Mouse (Mus musculus): ENCODE data around the gene Abraxas1.

DNA sequence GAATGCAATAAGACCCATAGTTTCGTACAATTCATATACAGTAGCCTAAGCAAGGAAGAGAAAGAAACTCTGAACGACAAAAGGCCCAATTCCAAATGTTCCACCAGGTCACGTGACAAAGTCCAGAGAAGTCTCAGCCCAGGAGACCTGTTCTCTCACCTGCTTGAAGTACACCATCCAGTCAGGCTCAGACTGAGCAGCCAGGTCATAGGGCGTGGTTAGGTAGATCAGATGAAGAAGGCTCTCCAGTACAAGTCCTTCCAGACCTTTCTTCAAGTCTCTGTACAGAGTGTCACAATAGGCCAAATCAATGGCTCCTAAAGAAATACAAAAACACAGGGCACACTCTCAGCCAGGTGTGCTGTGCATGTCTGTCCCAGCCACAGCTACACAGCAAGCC, 49.2 kb downstream of the Abraxas1 start:
- no peak for TF ChIP-seq CTCF (IDR thresholded peaks at IDR 0.05)
- no peak for TF ChIP-seq EP300 (IDR thresholded peaks at IDR 0.05; ENCODE audit: insufficient read depth, low read depth, low read length)
